Comparison of ENCODE assay signal across 23 mouse cellular contexts in genomic region chr15:99843856-99844255, GRCm38 (mm10). TPM values are rescaled to one million over a fixed set of nuclear protein-coding genes. Genes with fewer than 3 reads are reported as not detected.
DNase-seq lines count a peak whose midpoint lies in the region; ATAC-seq and TF ChIP-seq lines count a peak whose summit lies in the region.
"Had no signal": no experiment of that assay in that cellular context is flagged by ENCODE, and none has a peak within 500 bp of the region (broad histone marks: within the 10 kb centered on the region; RNA-seq: fewer than 3 reads in every experiment).

No protein-coding gene starts in this region.

- peaks cover 58% of the 10 kb centered on the region for H3K4me1 ChIP-seq in liver, adult 2 months (ENCODE audit: control insufficient read depth, insufficient read depth, low read length)
- H3K4me1 ChIP-seq in liver, embryonic 13.5 days (replicated peaks): peaks cover 26% of the 10 kb centered on the region
- peaks cover 19% of the 10 kb centered on the region; the same call in 1 of the 2 replicates for H3K4me1 ChIP-seq in liver, embryonic 15.5 days (replicated peaks)
- peaks cover 35% of the 10 kb centered on the region for H3K4me1 ChIP-seq in liver, postnatal 0 days (ENCODE audit: insufficient read depth)
- H3K4me1 ChIP-seq in midbrain, embryonic 11.5 days (ENCODE audit: control insufficient read depth, insufficient read depth, low read length): no peaks in the 10 kb centered on the region

- H3K4me3 ChIP-seq in liver, adult 2 months (ENCODE audit: insufficient read depth, low read depth, low read length): no peak overlapping the region
- no peak overlapping the region for H3K4me3 ChIP-seq in liver, embryonic 13.5 days (replicated peaks)
- no peak overlapping the region for H3K4me3 ChIP-seq in liver, embryonic 15.5 days (replicated peaks)
- H3K4me3 ChIP-seq in liver, postnatal 0 days (ENCODE audit: low read depth, low read length): no peak overlapping the region
- no peak overlapping the region for H3K4me3 ChIP-seq in midbrain, embryonic 11.5 days (ENCODE audit: low read depth, low read length)
- H3K4me3 ChIP-seq: embryonic facial prominence, embryonic 13.5 days; embryonic facial prominence, embryonic 15.5 days; erythroblast, embryonic 14.5 days; forebrain, embryonic 10.5 days; forebrain, embryonic 12.5 days had no signal

- no peaks in the 10 kb centered on the region for H3K27me3 ChIP-seq in liver, adult 2 months (ENCODE audit: control insufficient read depth, insufficient read depth, low read length)
- H3K27me3 ChIP-seq in liver, embryonic 13.5 days: no peaks in the 10 kb centered on the region
- no peaks in the 10 kb centered on the region for H3K27me3 ChIP-seq in liver, embryonic 15.5 days
- H3K27me3 ChIP-seq in liver, postnatal 0 days (ENCODE audit: insufficient read depth, low read length): no peaks in the 10 kb centered on the region
- no peaks in the 10 kb centered on the region for H3K27me3 ChIP-seq in midbrain, embryonic 11.5 days (ENCODE audit: control insufficient read depth, insufficient read depth, low read length)
- H3K27me3 ChIP-seq: embryonic facial prominence, embryonic 13.5 days; embryonic facial prominence, embryonic 15.5 days; forebrain, embryonic 12.5 days had no signal

- peaks cover 8% of the 10 kb centered on the region; the same call in 1 of the 2 replicates for H3K36me3 ChIP-seq in liver, adult 2 months (ENCODE audit: control insufficient read depth, insufficient read depth, low read length)
- no peaks in the 10 kb centered on the region for H3K36me3 ChIP-seq in liver, embryonic 13.5 days
- H3K36me3 ChIP-seq in liver, embryonic 15.5 days (replicated peaks): no peaks in the 10 kb centered on the region; the same call in 1 of the 2 replicates
- H3K36me3 ChIP-seq in liver, postnatal 0 days (replicated peaks; ENCODE audit: insufficient read depth, low read length): 0 out of 2 replicates have a peak, but pooled peaks cover 2% of the 10 kb centered on the region
- no peaks in the 10 kb centered on the region for H3K36me3 ChIP-seq in midbrain, embryonic 11.5 days (ENCODE audit: control insufficient read depth, insufficient read depth, low read length)
- H3K36me3 ChIP-seq: embryonic facial prominence, embryonic 15.5 days had no signal

- no peak overlapping the region for H3K4me2 ChIP-seq in liver, embryonic 13.5 days
- no peak overlapping the region for H3K4me2 ChIP-seq in liver, embryonic 15.5 days
- 0 out of 2 replicates have a peak overlapping the region, but pooled peaks have one; percentile 15 for H3K4me2 ChIP-seq in liver, postnatal 0 days (ENCODE audit: low read depth, low read length)
- no peak overlapping the region for H3K4me2 ChIP-seq in midbrain, embryonic 11.5 days
- H3K4me2 ChIP-seq: embryonic facial prominence, embryonic 13.5 days; embryonic facial prominence, embryonic 15.5 days; forebrain, embryonic 12.5 days had no signal

- WGBS in liver, adult 2 months: 22% methylated on average over 3 of the region's 3 CpGs
- WGBS in liver, embryonic 13.5 days (ENCODE audit: insufficient replicate concordance): 63% methylated on average over 3 of the region's 3 CpGs
- WGBS in liver, embryonic 15.5 days (ENCODE audit: insufficient replicate concordance): 58% methylated on average over 3 of the region's 3 CpGs
- WGBS in liver, postnatal 0 days (ENCODE audit: insufficient replicate concordance): 52% methylated on average over 3 of the region's 3 CpGs
- 92% methylated on average over 3 of the region's 3 CpGs for WGBS in midbrain, embryonic 11.5 days

- ATAC-seq in liver, embryonic 13.5 days (ENCODE audit: low read depth): no peak; the same call in 1 of the 2 replicates
- 0 out of 2 replicates have a peak, but pooled peaks have one; percentile 47 for ATAC-seq in liver, embryonic 15.5 days (ENCODE audit: insufficient read depth)
- ATAC-seq in liver, postnatal 0 days: peak; percentile 68
- ATAC-seq in midbrain, embryonic 11.5 days (ENCODE audit: low FRiP score): no peak
- ATAC-seq: forebrain, embryonic 14.5 days had no signal

- peak; percentile 99 for DNase-seq in liver, adult 2 months (ENCODE audit: extremely low read depth, low read depth, low spot score)
- no peak for DNase-seq in liver
- no peak for DNase-seq in liver, embryonic 13.5 days
- no peak for DNase-seq in liver, postnatal 0 days
- DNase-seq in midbrain, embryonic 11.5 days (ENCODE audit: low spot score, missing footprints): no peak
- no peak for DNase-seq in right cerebral cortex, postnatal 4 days
- DNase-seq: adrenal gland, adult 2 months; adrenal gland, postnatal 10 days; adrenal gland, postnatal 25 days; cerebellum, adult 11 months; cerebellum, adult 18-20 months; cerebellum, adult 8-10 months; cerebellum, adult 9-11 months; cerebellum, postnatal 14 days; cerebellum, postnatal 36 days; embryo, embryonic 11 days had no signal

- H3K9ac ChIP-seq in liver, adult 2 months (ENCODE audit: low read depth, low read length): peak overlapping the region; percentile 55; the same call in 1 of the 2 replicates
- H3K9ac ChIP-seq in liver, embryonic 13.5 days: 0 out of 2 replicates have a peak overlapping the region, but pooled peaks have one; percentile 6
- no peak overlapping the region for H3K9ac ChIP-seq in liver, embryonic 15.5 days
- H3K9ac ChIP-seq in liver, postnatal 0 days (replicated peaks): no peak overlapping the region
- H3K9ac ChIP-seq in midbrain, embryonic 11.5 days (ENCODE audit: low read length): no peak overlapping the region
- H3K9ac ChIP-seq: embryonic facial prominence, embryonic 13.5 days; embryonic facial prominence, embryonic 15.5 days; forebrain, embryonic 12.5 days had no signal

- TF ChIP-seq CTCF in liver, adult 2 months (IDR thresholded peaks at IDR 0.05; ENCODE audit: low read depth, low read length): no peak
- no peak for TF ChIP-seq CTCF in liver, postnatal 0 days (IDR thresholded peaks at IDR 0.05; ENCODE audit: low read depth)

- H3K9me3 ChIP-seq in liver, embryonic 13.5 days (replicated peaks): no peaks in the 10 kb centered on the region
- no peaks in the 10 kb centered on the region for H3K9me3 ChIP-seq in liver, embryonic 15.5 days (replicated peaks)
- no peaks in the 10 kb centered on the region for H3K9me3 ChIP-seq in liver, postnatal 0 days (ENCODE audit: low read length)
- no peaks in the 10 kb centered on the region for H3K9me3 ChIP-seq in midbrain, embryonic 11.5 days (ENCODE audit: control insufficient read depth, low read length)
- H3K9me3 ChIP-seq: embryonic facial prominence, embryonic 13.5 days; embryonic facial prominence, embryonic 15.5 days; forebrain, embryonic 10.5 days; forebrain, embryonic 12.5 days had no signal

- TF ChIP-seq POLR2A in liver, adult 2 months (IDR thresholded peaks at IDR 0.05; ENCODE audit: extremely low read depth, insufficient read depth, low read length): no peak

- 0 out of 2 replicates have a peak, but pooled peaks have one; percentile 29 for TF ChIP-seq EP300 in liver, postnatal 0 days (IDR thresholded peaks at IDR 0.05; ENCODE audit: low read depth)

- H3K79me2 ChIP-seq in liver, adult 2 months (ENCODE audit: control insufficient read depth, insufficient read depth, low read length): peaks cover 23% of the 10 kb centered on the region; the same call in 1 of the 2 replicates

- peak overlapping the region; percentile 96 for H3K27ac ChIP-seq in liver, adult 2 months (replicated peaks; ENCODE audit: insufficient read depth, low read depth, low read length)
- H3K27ac ChIP-seq in liver, embryonic 13.5 days: no peak overlapping the region; the same call in 1 of the 2 replicates
- H3K27ac ChIP-seq in liver, embryonic 15.5 days (replicated peaks): peak overlapping the region; percentile 48; the same call in 1 of the 2 replicates
- peak overlapping the region; percentile 76 for H3K27ac ChIP-seq in liver, postnatal 0 days (ENCODE audit: low read depth)
- no peak overlapping the region for H3K27ac ChIP-seq in midbrain, embryonic 11.5 days (ENCODE audit: low read depth, low read length)
- H3K27ac ChIP-seq: embryonic facial prominence, embryonic 13.5 days; embryonic facial prominence, embryonic 15.5 days; forebrain, embryonic 10.5 days; forebrain, embryonic 12.5 days had no signal

RNA-seq across cellular contexts. Expression of gene Lima1, which starts 31.4 kb away (rescaled TPM):
- total RNA-seq in liver, adult 2 months (2014; rRNA removed): 28.9 and 32.7 TPM in 2 replicates
- polyA plus RNA-seq in liver, adult 2 months (2012; rRNA removed): 11.2 and 16.0 TPM in 2 replicates
- polyA plus RNA-seq in liver, embryonic 13.5 days (2015; fragmentation: Nextera tagmentation; extraction: Ambion mirVana): 7.8 and 12.0 TPM in 2 replicates
- 10.0 and 10.3 TPM in 2 replicates for polyA plus RNA-seq in liver, embryonic 15.5 days (2015; fragmentation: Nextera tagmentation; extraction: Ambion mirVana)
- 14.8 and 15.0 TPM in 2 replicates for polyA plus RNA-seq in liver, postnatal 0 days (2015; fragmentation: Nextera tagmentation; extraction: Ambion mirVana)
- polyA plus RNA-seq in midbrain, embryonic 11.5 days (2014; fragmentation: Nextera tagmentation; extraction: Ambion mirVana): 22.0 and 25.9 TPM in 2 replicates

Comparison
In these comparisons a context has a peak if more than half of its experiments do, and no peak if none do; other contexts are left out.
1. H3K27ac ChIP-seq: peak in liver, adult 2 months (single experiment), liver, embryonic 15.5 days (single experiment) and liver, postnatal 0 days (single experiment); none in liver, embryonic 13.5 days (single experiment) and midbrain, embryonic 11.5 days (single experiment).
2. H3K9ac ChIP-seq: peak in liver, adult 2 months (single experiment) and liver, embryonic 13.5 days (single experiment); none in liver, embryonic 15.5 days (single experiment), liver, postnatal 0 days (single experiment) and midbrain, embryonic 11.5 days (single experiment).
3. ATAC-seq: peak in liver, embryonic 15.5 days (single experiment) and liver, postnatal 0 days (single experiment); none in liver, embryonic 13.5 days (single experiment) and midbrain, embryonic 11.5 days (single experiment).